Mouse (Mus musculus) kidney, postnatal 0 days (tissue): ENCODE data around the gene Ino80. TPM values are rescaled to one million over a fixed set of nuclear protein-coding genes. Genes with fewer than 3 reads are reported as not detected.
A peak's percentile ranks its signal among the peaks of the same experiment; 100 is the strongest.

Source experiments
- ATAC-seq: fragments of 200-750 bp; cut with Nextera tagmentation; replicated peaks from 2 replicates; pipeline ENCODE4 v1.8.0; 2017; ENCODE audit warnings: low read depth, moderate number of reproducible peaks, moderate TSS enrichment, moderate library complexity; ENCODE audit not compliant: low FRiP score
- DNase-seq: peaks from one replicate; pipeline ENCODE4 v3.0.0-alpha.2; 2016; ENCODE audit warnings: low spot score
- H3K27ac ChIP-seq: fragments of 300-500 bp; sonication (generic); 2 replicates; pipeline ENCODE4 v1.5.1; 2014; ENCODE audit warnings: mild to moderate bottlenecking
- H3K27me3 ChIP-seq: fragments of 300-500 bp; sonication (generic); 2 replicates; pipeline ENCODE4 v1.6.1; 2014; ENCODE audit warnings: low read length, mixed read lengths; ENCODE audit not compliant: insufficient read depth
- H3K36me3 ChIP-seq: fragments of 300-500 bp; sonication (generic); 2 replicates; pipeline ENCODE4 v1.6.1; 2014; ENCODE audit warnings: low read length, mixed read lengths; ENCODE audit not compliant: insufficient read depth
- H3K4me1 ChIP-seq: fragments of 300-500 bp; sonication (generic); replicated peaks from 2 replicates; pipeline ENCODE4 v1.6.1; 2014; ENCODE audit warnings: antibody characterized with exemption, low read length, mixed read lengths; ENCODE audit not compliant: insufficient read depth
- H3K4me2 ChIP-seq: fragments of 300-500 bp; sonication (generic); 2 replicates; pipeline ENCODE4 v1.6.1; 2014; ENCODE audit warnings: mild to moderate bottlenecking, low read length, moderate library complexity, mixed read lengths
- H3K4me3 ChIP-seq: fragments of 300-500 bp; sonication (generic); replicated peaks from 2 replicates; pipeline ENCODE4 v1.5.1; 2014; ENCODE audit warnings: low read depth, low read length
- H3K9ac ChIP-seq: fragments of 300-500 bp; sonication (generic); 2 replicates; pipeline ENCODE4 v1.6.1; 2014; ENCODE audit warnings: low read depth, low read length
- H3K9me3 ChIP-seq: fragments of 300-500 bp; sonication (generic); replicated peaks from 2 replicates; pipeline ENCODE4 v1.6.1; 2016; ENCODE audit warnings: low read length, inconsistent platforms, mixed read lengths
- CTCF ChIP-seq: IDR thresholded peaks from 2 replicates; pipeline ENCODE4 v1.5.1; 2016; ENCODE audit warnings: antibody characterized with exemption, low read depth, mild to moderate bottlenecking, moderate library complexity
- WGBS: fragments of 180-500 bp; shearing (Covaris S2); extraction: QIAGEN DNeasy Blood & Tissue Kit; methylation state at CpG from one replicate; pipeline ENCODE4 v1.1.7; 2014; 5-methylcytosine and 5-hydroxymethylcytosine counted together
- polyA plus RNA-seq: library from polyadenylated mRNA; unstranded; fragments of >200 nt; fragmentation: Nextera tagmentation; extraction: Ambion mirVana; gene quantifications from 2 replicates; pipeline ENCODE4 v1.2.1, GENCODE M21; 2015

Ino80 gene
- polyA plus RNA-seq, 1 experiment from 2014 or later: 3.5 TPM

DNA sequence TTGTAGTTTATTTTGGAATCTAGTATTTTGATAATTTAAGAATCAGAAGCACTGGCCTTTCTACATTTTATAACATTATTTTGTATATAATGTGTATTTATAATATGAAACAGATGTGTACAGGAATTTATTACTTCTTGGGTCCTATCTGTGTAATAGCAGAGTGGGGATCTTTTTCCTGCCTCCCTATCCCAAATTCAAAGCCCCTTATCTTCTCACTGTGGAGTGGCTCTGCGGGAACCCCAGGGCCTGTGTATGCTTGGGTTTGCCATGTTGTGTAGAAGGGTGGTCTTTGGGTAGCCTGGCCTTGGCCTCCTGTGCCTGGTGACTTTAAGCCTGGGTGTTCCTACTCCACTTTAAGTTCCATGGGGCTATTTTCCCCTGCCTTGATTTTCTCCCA, 142.0 kb downstream of the Ino80 start:
- no peak overlapping the region; the same call in 1 of the 2 replicates for H3K27ac ChIP-seq
- H3K4me3 ChIP-seq: no peak overlapping the region
- H3K9me3 ChIP-seq: no peaks in the 10 kb centered on the region
- no peak for DNase-seq
- no peaks in the 10 kb centered on the region for H3K4me1 ChIP-seq
- no peak overlapping the region for H3K9ac ChIP-seq
- no peaks in the 10 kb centered on the region for H3K27me3 ChIP-seq
- ATAC-seq: no peak
- H3K4me2 ChIP-seq: no peak overlapping the region
- no peak for TF ChIP-seq CTCF
- no peaks in the 10 kb centered on the region for H3K36me3 ChIP-seq
- WGBS: 76% methylated on average over 1 of the region's 1 CpGs

DNA sequence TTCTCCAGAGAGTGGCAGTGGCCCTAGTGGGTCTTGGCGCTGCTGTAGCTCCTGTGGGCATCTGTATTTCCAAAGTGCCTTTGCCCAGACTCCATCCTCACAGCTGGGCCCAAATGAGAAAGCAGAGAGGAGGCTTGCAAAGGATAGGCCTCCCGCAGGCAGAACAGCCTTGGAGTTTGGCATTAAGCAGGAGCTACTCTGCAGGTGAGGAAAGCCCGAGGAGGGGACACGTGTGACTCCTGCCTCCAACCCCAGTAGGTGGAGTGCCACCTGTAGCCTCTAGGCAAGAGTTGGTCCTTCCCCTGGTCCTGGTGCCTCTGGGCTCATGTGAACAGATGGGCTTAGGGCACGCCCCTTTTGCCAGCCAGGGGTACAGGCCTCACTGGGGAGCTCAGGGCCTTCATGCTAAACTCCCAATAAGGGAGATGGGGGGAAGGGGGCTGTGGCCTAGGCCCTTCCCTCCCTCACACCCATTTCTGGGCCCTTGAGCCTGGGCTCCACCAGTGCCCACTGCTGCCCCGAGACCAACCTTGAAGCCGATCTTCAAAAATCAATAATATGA, 142.4 kb downstream of the Ino80 start:
- DNase-seq (no peak), ATAC-seq (no peak)
- Histone ChIP-seq H3K4me2 (no peak overlapping the region), H3K9ac (no peak overlapping the region), H3K9me3 (no peaks in the 10 kb centered on the region), H3K27ac (no peak overlapping the region), H3K4me1 (no peaks in the 10 kb centered on the region), H3K27me3 (no peaks in the 10 kb centered on the region), H3K4me3 (no peak overlapping the region), H3K36me3 (no peaks in the 10 kb centered on the region)
- no peak for TF ChIP-seq CTCF
- WGBS: 82% methylated on average over 7 of the region's 7 CpGs

DNA sequence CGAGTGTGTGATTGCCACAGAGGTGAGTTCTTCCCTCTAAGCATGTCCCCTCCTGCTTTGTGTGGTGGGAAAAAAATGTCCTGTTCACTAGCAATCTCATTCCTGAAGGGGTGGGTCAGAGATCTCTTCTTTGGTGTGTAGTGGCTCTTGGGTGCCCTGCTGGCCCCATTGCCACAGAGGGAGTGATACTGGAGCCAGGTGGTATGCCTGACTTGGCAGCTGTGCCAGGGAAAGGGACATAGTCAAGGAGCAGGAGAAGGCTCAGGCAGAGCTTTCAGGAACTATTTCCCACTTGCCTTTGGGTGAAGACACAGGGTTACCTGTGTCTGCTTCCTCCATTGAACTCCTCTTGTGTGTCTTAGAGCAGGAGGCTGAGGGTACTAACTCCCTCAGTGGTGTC, 143.4 kb downstream of the Ino80 start:
- H3K4me3 ChIP-seq: no peak overlapping the region
- no peaks in the 10 kb centered on the region for H3K27me3 ChIP-seq
- H3K9ac ChIP-seq: no peak overlapping the region
- no peak overlapping the region for H3K27ac ChIP-seq
- ATAC-seq (no peak), DNase-seq (no peak)
- H3K4me2 ChIP-seq: peak overlapping the region; percentile 10; the same call in 1 of the 2 replicates
- H3K36me3 ChIP-seq: no peaks in the 10 kb centered on the region
- 56% methylated on average over 1 of the region's 1 CpGs for WGBS
- H3K4me1 ChIP-seq: no peaks in the 10 kb centered on the region
- H3K9me3 ChIP-seq: no peaks in the 10 kb centered on the region
- no peak for TF ChIP-seq CTCF

DNA sequence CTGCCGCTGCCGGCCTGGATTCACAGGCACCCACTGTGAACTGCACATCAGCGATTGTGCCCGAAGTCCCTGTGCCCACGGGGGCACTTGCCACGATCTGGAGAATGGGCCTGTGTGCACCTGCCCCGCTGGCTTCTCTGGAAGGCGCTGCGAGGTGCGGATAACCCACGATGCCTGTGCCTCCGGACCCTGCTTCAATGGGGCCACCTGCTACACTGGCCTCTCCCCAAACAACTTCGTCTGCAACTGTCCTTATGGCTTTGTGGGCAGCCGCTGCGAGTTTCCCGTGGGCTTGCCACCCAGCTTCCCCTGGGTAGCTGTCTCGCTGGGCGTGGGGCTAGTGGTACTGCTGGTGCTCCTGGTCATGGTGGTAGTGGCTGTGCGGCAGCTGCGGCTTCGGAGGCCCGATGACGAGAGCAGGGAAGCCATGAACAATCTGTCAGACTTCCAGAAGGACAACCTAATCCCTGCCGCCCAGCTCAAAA, 145.3 kb downstream of the Ino80 start:
- no peak overlapping the region for H3K4me3 ChIP-seq
- no peak overlapping the region for H3K27ac ChIP-seq
- H3K27me3 ChIP-seq: peaks cover 8% of the 10 kb centered on the region
- H3K4me1 ChIP-seq: peaks cover under 1% of the 10 kb centered on the region; the same call in 1 of the 2 replicates
- no peaks in the 10 kb centered on the region for H3K36me3 ChIP-seq
- WGBS: 79% methylated on average over 24 of the region's 24 CpGs
- H3K4me2 ChIP-seq: 0 out of 2 replicates have a peak overlapping the region, but pooled peaks have one; percentile 2
- H3K9ac ChIP-seq: 0 out of 2 replicates have a peak overlapping the region, but pooled peaks have one; percentile 31
- no peaks in the 10 kb centered on the region for H3K9me3 ChIP-seq
- DNase-seq (no peak), ATAC-seq (no peak)
- TF ChIP-seq CTCF: no peak

DNA sequence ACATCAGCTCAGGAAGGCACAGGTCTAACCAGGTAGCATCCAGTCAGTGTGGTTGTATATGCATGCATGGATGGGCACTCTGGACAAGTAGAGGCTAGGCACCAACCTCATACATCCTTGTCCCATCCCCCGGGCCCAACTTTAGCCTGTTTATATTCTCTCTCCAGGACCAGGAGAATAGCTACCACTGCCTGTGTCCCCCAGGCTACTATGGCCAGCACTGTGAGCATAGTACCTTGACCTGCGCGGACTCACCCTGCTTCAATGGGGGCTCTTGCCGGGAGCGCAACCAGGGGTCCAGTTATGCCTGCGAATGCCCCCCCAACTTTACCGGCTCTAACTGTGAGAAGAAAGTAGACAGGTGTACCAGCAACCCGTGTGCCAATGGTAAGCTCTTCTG, 146.7 kb downstream of the Ino80 start:
- DNase-seq (no peak), ATAC-seq (no peak)

DNA sequence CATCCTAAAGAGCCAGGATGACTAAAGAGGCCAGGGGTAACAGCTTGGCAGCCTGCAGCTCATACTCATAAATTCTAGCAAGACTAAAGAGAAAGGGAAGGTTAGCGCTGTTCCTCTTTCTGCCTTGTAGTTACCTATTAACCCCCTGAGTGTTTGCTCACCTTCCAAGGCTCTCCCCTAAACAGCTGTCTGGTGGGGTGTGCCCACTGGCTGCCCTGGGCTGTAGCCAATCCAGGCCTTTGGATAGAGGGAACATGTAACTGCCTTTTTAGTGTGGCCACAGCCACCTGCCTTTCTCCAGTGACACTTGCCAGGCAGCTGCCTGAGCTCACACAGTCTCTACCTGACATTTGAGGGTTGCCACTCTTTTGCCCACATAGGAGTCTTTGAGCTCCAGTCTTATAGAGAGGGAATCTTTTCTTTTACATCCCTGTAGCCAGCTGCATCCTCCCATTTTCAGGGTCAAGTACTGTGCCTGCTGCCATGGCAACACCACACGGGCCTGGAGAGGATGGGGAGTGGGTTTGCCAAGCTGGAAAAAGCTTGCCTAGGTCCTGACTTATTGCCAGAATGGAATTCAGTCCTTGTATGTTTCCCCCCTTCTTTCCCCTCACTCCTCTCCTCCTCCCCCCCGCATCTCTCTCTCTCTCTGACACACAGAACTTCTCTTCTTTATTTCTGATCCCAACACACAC, 148.2 kb downstream of the Ino80 start:
- Histone ChIP-seq H3K4me1 (peaks cover 23% of the 10 kb centered on the region), H3K9me3 (no peaks in the 10 kb centered on the region), H3K4me3 (peak overlapping the region; percentile 61; the same call in 1 of the 2 replicates), H3K27ac (no peak overlapping the region), H3K36me3 (no peaks in the 10 kb centered on the region), H3K9ac (no peak overlapping the region), H3K27me3 (peaks cover 19% of the 10 kb centered on the region), H3K4me2 (peak overlapping the region; percentile 91; the same call in 1 of the 2 replicates)
- TF ChIP-seq CTCF: no peak
- ATAC-seq (no peak), DNase-seq (no peak)
- WGBS: 35% methylated on average over 3 of the region's 3 CpGs

More for the DNA sequence above, 146.7 kb downstream of the Ino80 start:
- peaks cover 13% of the 10 kb centered on the region; the same call in 1 of the 2 replicates for H3K4me1 ChIP-seq
- no peak for TF ChIP-seq CTCF
- H3K9me3 ChIP-seq: no peaks in the 10 kb centered on the region
- 0 out of 2 replicates have a peak overlapping the region, but pooled peaks have one; percentile 15 for H3K4me2 ChIP-seq
- no peaks in the 10 kb centered on the region for H3K36me3 ChIP-seq
- no peak overlapping the region for H3K9ac ChIP-seq
- H3K4me3 ChIP-seq: no peak overlapping the region
- H3K27me3 ChIP-seq: peaks cover 8% of the 10 kb centered on the region
- 95% methylated on average over 8 of the region's 8 CpGs for WGBS
- H3K27ac ChIP-seq: no peak overlapping the region
